Mouse (Mus musculus) kidney, postnatal 25 days (tissue): Measurements from ENCODE around the gene Gpr15.

Experiments
- DNase-seq, 2 experiments: peaks; one replicate each; pipeline ENCODE4 v3.0.0; 2021; ENCODE audit warnings: mixed read lengths in 2 of 2

Gpr15 gene

DNA sequence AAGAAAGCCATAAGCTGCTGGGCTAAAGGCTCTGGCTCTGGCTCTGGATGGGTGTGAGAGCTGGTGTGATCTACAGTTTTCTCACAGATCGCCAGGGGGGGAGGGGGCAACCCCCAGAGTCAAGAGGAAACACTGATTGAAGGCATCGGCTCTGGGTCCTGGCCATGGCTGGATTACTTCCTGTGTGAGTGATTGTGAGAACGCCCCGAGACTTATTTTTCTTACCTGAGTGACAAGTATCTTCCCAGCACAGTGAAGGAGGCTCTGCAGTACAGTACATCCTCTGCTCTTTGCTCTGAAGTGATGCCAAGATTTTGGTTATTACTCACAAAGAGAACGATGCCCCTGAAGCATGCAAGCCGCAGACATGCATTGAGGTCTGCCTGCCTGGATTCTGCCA lies 17.1 kb downstream of the Gpr15 start:
- DNase-seq: no peak

DNA sequence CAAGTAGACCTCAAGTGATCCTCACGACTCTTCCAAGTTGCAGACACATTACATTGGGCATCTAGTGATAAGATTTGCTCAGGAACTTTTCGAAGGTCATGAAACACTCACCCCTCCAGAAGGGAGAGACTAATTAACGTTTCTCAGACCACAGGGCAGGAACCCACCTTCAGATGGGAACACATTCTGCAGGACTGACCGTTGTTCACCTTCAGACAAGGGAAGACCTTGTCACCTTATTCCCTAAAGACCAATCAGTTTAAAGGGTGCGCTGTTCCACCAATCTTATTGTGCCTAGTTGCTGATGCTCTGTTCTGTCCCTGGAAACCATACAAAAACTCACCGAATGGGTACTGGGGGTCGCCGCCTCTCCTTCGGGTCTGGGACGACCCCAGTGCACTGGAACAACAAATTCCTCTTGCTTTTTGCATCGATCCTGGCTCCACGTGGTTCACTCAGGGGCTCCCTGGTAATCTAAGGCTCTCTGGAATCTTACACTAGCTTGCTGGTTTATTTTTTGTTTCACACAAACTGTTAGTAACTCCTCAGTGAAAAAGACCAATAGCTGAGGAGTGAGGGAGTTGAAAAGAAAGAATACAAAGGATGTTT lies 17.9 kb downstream of the Gpr15 start:
- no peak for DNase-seq

DNA sequence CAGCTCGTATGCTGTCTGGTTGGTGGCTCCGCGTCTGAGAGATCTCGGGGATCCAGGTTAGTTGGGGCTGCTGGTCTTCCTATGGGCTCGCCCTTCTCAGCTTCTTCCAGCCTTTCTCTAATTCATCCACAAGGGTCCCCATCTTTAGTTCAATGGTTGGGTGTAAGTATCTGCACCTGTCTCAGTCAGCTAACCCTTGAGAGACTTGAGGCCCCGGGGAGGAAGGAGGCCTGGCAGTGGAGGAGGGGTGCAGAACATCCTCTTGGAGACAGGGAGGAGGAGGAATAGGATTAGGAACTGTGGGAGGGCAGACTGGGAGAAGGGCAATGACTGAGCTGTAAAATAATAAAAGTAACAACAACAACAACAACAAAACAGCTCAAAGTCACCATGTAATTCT lies 18.7 kb downstream of the Gpr15 start:
- no peak for DNase-seq

DNA sequence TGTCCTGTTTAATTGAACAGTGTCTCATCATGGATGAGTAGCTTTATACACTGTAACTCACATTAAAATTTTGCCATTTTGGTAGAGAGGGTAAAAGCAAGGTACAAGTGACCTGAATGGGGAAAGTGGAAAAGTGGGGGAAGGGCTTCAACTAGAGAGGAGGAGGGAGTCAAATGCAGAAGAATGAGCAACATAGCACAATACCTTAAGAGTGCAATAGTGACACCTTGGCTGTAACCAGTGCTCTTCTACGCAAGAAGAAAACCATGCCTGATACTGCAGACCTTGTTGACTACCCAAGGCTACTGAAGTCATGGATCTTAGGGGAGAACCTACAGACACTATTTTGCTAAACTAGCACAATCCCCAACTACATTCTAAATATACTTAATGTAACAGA lies 21.6 kb downstream of the Gpr15 start:
- DNase-seq: no peak

DNA sequence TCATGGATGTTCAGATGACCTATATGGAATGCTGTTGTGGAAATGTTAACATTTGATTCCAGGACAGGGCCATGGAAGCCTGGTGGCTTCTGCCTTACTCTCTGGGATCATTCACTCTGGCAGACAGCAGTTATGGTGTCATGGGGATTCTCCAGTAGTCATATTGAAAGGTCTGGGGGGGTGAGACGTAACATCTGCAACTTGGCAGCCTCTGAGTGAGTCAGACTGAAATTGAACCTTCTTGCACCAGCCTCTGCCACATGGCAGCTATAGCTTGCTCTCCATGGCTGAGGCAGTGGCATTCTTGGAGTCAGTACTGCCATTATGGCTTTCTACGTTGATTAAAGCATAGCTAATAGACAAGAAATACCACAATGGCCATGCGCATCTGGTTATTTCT lies 22.1 kb downstream of the Gpr15 start:
- no peak for DNase-seq

DNA sequence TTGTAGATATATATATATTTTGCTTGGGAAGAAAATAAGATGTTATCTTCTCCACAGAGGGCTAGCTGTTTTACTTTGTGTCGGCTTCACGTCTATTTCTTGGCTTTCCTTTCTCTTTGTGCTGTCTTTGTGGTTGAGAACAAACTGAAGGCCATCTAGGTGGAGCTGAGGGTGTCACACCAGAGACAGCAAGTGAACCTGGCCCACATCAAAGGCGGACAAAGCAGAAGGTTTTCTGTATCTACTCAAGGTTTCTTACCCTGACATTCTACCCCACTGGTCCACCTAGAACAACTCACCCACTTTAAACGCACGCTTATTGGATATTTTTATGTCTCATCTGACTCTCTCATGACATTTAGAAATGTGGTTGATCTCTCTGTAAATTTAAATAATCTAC lies 24.8 kb downstream of the Gpr15 start:
- DNase-seq: no peak

DNA sequence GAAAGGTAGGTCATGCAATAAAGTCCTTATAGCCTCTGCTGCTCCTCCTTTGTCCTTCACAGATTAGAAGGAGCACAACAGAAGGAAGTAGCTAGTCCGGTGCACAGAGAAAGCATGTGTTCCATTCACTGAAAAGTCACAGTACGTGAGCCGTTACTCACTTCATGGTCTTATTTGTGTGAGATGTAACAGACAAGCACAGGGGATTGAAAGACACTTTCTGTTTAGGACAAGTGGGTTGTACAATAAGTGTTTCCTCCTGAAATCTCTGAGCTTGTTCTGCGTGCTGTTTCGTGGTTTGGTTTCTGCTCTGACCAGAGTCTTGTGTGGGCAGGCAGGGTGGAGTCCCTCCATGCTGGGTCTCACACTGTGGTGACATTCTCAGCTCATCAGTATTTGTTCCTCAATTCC lies 28.5 kb downstream of the Gpr15 start:
- DNase-seq: no peak

DNA sequence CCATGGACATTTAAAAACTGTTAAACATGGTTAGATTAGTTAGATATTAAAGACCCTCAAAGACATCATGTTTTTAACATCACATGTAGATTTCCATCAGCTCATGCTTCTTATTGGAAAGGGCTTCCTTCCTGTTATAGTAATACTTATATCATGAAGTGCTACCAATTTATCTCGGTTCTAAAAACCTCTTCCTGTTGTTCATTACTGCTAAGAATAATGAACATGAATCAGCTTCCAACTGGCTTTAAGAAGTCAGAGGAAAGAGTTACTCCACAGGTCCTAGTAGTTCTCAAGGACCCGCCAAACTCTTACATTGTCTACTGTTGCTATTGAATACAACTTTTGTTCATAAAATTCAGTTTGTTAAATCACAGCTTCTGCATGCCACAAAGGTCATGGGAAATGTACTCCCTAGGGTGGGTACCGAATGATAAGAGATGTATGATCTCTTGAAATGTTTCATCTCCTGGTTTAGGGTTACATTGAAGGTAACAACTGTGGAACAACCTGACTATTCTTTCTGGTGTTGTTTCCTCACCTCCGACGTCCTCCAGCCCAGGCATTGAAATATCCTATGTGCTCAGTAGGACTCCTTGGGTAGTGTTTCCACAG lies 29.2 kb downstream of the Gpr15 start:
- no peak for DNase-seq

DNA sequence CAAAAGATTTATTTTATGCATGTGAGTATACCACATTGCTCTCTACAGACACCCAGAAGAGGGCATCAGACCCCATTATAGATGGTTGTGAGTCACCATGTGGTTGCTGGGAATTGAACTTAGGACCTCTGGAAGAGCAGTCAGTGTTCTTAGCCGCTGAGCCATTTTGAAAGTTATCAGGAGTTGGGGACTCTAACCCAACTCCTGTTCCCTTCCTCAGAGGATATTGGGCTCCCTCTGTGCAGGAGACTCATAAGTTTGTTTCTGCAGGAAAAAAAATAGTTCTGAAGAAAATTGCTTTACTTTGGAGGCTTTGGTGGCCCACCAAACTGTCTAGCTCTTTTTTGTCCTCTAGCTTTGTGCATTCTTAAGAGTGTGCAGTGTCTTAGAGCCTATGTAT lies 30.3 kb downstream of the Gpr15 start:
- DNase-seq: no peak

DNA sequence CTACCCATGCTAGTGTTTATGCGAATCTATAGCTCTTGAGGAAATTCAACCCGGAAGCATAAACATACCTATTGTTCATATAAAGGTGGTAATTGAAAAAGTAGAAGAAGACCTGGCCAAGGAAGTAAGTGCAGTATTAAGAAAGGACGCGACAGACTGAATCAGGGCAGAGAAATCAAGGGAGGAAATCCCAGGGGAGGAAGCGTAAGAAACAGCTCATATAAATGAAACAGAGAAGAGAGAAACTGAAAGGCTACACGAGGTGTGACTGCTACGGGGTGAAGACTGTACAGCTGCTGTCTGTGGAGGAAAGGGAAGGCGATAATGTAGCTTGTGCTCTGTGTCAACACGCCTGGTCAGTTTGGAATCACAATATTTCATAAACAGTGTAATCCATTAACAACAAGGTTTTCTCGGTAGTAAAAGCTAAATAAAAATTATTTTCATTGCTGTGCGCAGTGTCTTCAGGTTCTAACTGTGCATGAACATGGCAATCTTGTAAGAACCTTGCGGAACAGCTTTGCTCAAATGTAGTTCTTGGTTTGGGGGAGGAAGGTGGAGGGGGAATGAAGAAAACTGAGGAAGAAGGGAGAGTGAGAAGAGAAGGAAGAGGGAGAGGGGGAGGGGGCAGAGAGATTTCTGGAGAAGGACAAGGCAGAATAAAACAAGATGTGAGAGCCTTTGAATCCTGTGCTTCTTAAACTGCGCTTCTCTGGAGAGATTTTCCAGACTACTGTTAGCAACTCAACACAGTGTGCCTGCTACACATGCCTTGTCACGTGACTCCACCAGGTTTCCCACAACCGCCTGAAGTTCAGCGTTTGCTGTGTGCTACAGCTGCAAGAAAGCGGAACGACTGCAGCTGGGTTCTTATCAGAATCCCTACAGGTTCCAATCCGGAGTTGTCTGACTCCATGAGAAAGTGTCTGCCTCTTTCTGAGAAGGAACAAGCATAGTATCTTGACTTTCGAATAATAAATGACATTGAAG lies 33.0 kb downstream of the Gpr15 start:
- DNase-seq: no peak

DNA sequence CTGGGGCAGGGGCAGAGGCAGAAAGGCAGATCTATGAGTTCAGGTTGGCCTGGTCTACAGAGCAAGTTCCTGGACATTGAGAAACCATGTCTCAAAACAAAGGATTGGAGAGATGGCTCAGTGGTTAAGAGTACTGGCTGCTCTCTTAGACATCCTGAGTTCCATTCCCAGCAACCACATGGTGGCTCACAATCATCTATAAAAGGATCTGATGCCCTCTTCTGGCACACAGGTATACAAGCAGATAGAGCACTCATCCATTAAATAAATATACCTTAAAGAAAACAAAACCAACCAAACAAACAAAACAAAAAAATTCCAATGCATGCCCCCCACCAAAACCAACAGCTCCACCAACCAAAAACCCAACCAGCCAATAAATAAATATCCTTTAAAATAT lies 34.3 kb downstream of the Gpr15 start:
- DNase-seq: no peak

DNA sequence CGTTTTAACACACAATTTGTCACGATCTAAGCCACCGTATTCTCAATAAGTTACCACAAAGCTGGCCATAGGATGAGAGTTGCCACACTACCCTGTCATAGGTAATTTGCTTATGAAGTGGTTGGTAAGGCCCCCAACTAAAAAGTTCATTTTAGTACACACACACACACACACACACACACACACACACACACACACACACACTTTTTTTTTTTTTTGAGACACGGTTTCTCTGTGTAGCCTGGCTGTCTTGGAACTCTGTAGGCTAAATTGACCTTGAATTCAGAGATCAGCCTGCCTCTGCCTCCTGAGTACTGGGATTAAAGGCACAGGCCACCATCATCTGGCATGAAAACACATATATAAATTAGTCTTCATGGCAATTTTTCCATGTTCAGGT lies 35.0 kb downstream of the Gpr15 start:
- DNase-seq: no peak

DNA sequence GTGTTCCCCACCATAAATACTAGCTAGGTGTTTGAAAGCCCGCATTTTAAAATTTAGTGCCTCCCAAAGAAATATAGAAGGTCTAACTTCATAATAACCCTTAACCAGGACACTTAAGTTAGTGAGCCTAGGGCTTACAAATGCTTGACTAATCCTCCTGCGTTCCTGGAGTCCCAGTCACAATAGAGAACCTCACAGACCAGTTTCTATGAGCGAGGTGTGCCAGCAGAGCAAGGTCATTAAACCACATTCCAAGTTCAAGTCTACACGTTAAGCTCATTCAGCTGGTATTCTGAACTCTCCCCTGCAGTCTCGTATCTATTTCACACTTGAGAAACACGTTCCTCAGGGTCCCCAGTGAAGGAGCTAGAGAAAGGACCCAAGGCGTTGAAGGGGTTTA lies 36.0 kb downstream of the Gpr15 start:
- no peak for DNase-seq

DNA sequence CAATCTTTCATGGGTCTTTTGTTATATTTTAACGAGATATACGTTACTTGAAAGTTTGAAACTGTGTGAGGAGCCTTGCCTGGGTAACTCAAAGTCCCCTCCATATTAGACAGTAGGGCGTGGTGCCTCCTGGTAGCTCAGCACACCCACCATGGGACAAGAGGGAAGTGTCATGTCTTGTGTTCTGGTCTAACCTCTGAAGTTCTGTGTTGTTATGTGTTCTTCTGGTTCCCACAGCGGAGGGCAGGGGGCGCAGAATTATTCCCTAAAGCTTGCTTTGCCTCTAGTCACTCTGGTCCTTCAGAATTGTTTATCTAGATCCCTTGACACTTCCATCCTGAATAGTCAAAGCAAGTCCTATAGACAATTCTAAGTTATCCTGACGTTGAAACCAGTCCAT lies 36.8 kb downstream of the Gpr15 start:
- DNase-seq: no peak

DNA sequence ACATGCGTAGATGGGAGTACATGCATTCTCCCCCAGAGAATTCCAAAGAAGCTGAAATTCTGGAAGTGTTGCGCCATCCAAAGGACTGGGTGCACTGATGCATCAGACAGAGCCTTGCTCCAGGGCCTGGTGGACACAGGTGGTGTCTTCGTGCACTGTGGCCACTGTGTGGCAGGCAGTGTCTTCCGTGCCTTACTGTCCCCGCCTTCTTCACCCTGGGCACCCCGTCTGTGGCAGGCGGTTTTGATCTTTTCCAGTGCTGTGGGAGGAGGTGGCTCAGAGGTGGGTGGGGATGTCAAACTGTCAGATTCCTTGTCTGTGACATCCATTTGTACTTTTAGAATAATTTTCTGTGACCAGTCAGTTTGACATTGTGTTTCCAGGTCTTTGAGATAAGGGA lies 40.2 kb downstream of the Gpr15 start:
- no peak for DNase-seq

DNA sequence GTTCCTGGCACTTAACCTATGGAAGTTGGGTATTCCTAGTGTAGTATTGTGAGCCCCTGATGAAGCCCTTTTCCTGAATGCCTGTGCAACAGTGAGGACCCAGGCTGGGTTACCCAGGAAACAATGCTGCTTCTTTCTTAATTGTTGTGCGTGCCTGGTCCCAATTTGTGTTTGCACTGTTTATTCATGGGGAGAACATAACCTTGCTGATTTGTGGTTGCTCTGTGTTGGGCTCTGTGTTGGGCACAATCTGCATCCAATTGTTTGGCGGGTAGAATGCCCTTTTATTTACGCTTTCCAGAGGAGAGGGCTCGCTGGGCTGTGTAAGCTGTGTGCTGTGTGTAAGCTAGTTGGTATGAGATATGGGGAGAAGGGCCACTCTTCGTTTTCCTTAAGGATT lies 41.4 kb downstream of the Gpr15 start:
- no peak for DNase-seq

DNA sequence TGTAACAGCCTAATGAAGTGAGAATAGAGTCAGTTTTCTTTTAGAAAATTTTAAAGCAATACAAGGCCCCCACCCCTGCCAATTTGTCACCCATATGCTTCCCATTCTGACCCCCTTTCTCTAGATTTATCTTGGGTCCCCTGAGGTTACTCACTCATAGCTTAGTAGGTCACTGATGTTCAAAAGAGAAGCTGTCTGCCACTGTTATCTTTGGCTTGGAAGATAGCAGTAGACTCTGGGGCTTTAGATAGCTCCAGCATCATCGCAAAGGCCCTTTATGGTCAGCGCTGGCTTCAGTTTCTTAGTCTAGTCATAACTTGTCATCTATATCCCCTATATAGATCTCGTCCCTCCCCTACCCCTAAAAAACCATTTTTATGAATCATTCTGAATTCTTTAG lies 42.2 kb downstream of the Gpr15 start:
- DNase-seq: no peak

DNA sequence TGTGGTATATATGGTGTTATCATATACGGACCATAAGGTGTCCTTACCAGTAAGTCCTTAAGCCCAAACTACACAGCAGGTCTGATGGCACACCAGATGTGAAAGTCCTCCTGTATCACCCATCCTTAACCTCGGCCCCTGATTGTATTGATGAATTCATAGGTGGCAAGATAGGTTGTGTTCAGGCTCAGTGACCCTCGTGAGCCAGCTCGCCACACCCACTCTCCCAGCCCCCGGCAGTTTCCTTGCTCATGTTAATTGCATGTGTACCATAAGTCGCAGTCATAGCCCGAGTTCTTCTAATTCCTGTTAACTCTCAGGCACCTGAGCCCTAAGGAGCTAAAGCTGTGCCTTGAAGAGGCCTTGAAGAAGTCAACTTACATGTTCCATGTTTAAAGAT lies 42.7 kb downstream of the Gpr15 start:
- no peak for DNase-seq

DNA sequence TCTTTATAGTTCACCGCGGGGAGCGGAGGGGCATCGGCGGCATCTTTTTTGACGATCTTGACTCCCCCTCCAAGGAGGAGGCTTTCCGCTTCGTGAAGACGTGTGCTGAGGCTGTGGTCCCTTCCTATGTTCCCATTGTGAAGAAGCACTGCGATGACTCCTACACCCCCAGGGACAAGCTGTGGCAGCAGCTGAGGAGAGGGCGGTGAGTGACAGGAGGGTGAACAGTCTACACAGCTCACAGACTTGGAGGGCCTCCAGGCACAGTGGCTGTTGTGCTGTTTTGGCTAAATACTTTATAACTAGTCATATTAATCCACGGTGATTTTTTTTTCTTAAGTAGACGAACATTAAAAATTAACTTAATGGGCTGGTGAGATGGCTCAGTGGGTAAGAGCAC lies 43.6 kb downstream of the Gpr15 start:
- peak; percentile 67 to 68 for DNase-seq

DNA sequence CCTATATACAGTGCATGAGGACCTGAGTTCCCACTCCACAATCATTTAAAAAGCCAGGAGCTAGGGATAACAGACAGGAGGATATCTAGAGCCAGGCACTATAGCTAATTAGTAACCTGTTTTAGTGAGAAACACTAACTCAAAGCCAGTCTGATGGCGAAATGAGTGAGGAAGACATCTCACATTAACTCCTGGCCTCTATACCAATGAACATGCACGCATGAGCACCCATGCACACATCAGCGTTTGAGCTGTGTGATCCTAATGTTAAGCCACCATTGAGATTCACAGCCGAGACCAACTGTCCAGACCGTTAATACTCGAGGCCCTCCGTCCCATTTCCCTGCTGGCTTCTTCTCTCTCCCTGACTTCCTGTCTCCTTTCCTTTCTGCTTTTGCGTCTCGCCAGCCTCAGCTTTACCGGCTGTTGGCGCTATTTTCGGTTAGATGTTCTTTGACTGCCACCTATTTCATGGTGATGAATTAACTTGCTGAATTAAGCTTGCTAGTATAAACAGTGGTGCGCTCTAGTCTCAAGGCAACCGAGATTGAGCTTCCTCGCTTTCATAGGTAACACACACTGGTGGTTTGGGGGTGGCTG lies 45.0 kb downstream of the Gpr15 start:
- DNase-seq: peak; percentile 45 to 50

DNA sequence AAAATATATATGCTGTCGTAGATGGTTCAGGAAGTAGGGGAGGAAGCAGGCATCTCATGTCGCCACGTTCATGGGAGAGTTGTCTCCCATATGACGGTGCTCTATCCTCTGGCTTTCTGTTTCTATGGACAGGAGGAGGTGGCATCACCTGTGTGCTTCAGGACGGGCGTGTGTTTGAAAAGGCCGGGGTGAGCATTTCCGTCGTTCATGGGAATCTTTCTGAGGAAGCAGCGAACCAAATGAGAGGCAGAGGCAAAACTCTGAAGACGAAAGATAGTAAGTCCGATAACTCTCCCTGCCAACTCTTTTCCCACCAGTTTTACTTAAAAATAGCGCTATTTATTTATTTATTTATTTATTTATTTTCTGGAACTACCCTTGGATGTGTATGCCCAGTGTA lies 46.5 kb downstream of the Gpr15 start:
- no peak for DNase-seq

DNA sequence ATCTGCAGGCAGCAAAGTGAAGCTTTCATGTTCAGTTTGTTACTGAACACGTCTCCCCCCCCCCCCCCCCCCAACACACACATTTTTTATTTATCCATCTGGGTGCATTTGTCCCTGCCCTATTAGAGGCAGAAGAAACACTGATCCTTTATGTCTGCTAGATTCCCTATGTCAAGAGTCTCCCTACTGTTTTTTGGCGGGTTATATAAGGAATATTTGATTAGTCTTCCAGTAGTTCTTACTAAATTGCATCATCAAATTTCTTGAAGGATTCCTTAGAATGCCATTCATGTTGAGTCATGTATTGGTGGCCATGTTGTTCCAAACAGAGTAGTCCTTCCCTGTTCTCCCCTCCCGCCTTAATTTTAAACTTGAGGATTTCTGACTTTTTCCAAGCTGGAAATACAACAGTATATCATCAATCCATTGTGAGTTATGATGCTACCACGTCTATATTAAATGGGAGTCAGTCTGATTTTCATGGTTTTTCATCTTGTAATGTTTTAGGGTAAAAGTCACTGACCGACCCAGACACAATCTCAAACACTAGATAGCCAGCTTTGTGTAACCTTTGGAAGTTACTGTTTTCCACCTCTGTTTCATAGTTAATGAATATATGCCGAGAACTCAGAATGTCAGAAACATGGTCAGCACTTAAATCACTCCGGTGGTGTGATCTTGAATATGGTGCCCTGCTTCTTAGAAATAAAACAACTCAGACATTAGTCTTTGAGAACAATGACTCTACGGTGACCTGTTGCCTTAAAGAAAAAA lies 47.5 kb downstream of the Gpr15 start:
- DNase-seq: no peak

DNA sequence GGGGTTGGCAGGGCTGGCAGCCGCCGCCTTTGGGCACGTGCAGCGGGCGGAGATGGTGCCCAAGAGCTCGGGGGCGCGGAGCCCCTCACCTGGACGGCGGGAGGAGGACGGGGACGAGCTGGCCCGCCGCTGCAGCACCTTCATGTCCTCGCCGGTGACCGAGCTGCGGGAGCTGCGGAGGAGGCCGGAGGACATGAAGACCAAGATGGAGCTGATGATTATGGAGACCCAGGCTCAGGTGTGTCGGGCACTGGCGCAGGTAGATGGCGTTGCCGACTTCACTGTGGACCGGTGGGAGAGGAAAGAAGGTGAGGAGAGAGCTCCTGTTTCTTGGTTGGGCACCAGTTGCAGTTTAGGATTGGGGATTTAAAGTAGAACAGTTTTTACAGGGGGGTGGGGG lies 48.2 kb downstream of the Gpr15 start:
- peak; percentile 12 to 68 for DNase-seq
